Mouse (Mus musculus): ENCODE results near the gene Defb6. TPM values are rescaled to one million over a fixed set of nuclear protein-coding genes. Genes with fewer than 3 reads are reported as not detected.

Defb6 gene
- polyA plus RNA-seq (2012; ENCODE audit: low replicate concordance): not detected in 2 replicates

GRCm38 (mm10) chr8:19225161-19225560 lies at the start of gene Defb6:
Gene Defb6 (plus strand): TSS chr8:19225478.

GRCm38 (mm10) chr8:19239616-19240015 lies 14.3 kb downstream of the Defb6 start, which contains the start of gene Defb46:
Gene Defb46 (plus strand): TSS chr8:19239916.

GRCm38 (mm10) chr8:19247280-19247679 lies 22.0 kb downstream of the Defb6 start, which contains the start of gene Defb5:
Gene Defb5 (plus strand): TSS chr8:19247580.

Other genes starting within 250 kb of the Defb6 start
- gene Defb40, start 247.2 kb upstream of the Defb6 start, polyA plus RNA-seq (2012; ENCODE audit: low replicate concordance): not detected in 2 replicates
- not detected in 2 replicates for gene Defb37, start 234.4 kb upstream of the Defb6 start, polyA plus RNA-seq (2012; ENCODE audit: low replicate concordance)
- not detected in 2 replicates for gene Defb38, start 198.9 kb upstream of the Defb6 start, polyA plus RNA-seq (2012; ENCODE audit: low replicate concordance)
- not detected in 2 replicates for gene Defb39, start 160.7 kb upstream of the Defb6 start, polyA plus RNA-seq (2012; ENCODE audit: low replicate concordance)
- gene Defb12, start 110.6 kb upstream of the Defb6 start, polyA plus RNA-seq (2012; ENCODE audit: low replicate concordance): not detected in 2 replicates
- gene Defb34, start 101.7 kb upstream of the Defb6 start, polyA plus RNA-seq (2012; ENCODE audit: low replicate concordance): not detected in 2 replicates
- not detected in 2 replicates for gene Gm45826, start 84.7 kb upstream of the Defb6 start, polyA plus RNA-seq (2012; ENCODE audit: low replicate concordance)
- gene Defb14, start 31.1 kb upstream of the Defb6 start, polyA plus RNA-seq (2012; ENCODE audit: low replicate concordance): not detected in 2 replicates
- gene Defb4, start 26.8 kb upstream of the Defb6 start, polyA plus RNA-seq (2012; ENCODE audit: low replicate concordance): not detected in 2 replicates
- gene Defb46, start 14.4 kb downstream of the Defb6 start, polyA plus RNA-seq (2012; ENCODE audit: low replicate concordance): not detected in 2 replicates
- gene Defb5, start 22.1 kb downstream of the Defb6 start, polyA plus RNA-seq (2012; ENCODE audit: low replicate concordance): not detected in 2 replicates
- gene Defb3, start 67.9 kb downstream of the Defb6 start, polyA plus RNA-seq (2012; ENCODE audit: low replicate concordance): not detected in 2 replicates
- not detected in 2 replicates for gene Defb8, start 222.1 kb downstream of the Defb6 start, polyA plus RNA-seq (2012; ENCODE audit: low replicate concordance)

All from leukemia stem cell, adult 10-12 weeks (primary cell).